Mouse (Mus musculus) forebrain, embryonic 12.5 days (tissue): ENCODE results near the gene Rabep2. TPM values are rescaled to one million over a fixed set of nuclear protein-coding genes. Genes with fewer than 3 reads are reported as not detected.
A peak's percentile ranks its signal among the peaks of the same experiment; 100 is the strongest.

Experiments used
- ATAC-seq: fragments of 200-750 bp; cut with Nextera tagmentation; 2 replicates; pipeline ENCODE4 v1.8.0; 2017; ENCODE audit warnings: moderate TSS enrichment; ENCODE audit not compliant: low FRiP score
- H3K27ac ChIP-seq: fragments of 300-500 bp; sonication (generic); 2 replicates; pipeline ENCODE4 v1.5.1; 2016; ENCODE audit warnings: mild to moderate bottlenecking
- H3K27me3 ChIP-seq: fragments of 300-500 bp; sonication (generic); 2 replicates; pipeline ENCODE4 v1.6.1; 2016; ENCODE audit warnings: mild to moderate bottlenecking
- H3K36me3 ChIP-seq: fragments of 300-500 bp; sonication (generic); replicated peaks from 2 replicates; pipeline ENCODE4 v1.6.1; 2016; ENCODE audit warnings: mild to moderate bottlenecking
- H3K4me1 ChIP-seq: fragments of 300-500 bp; sonication (generic); 2 replicates; pipeline ENCODE4 v1.6.1; 2016
- H3K4me2 ChIP-seq: fragments of 300-500 bp; sonication (generic); 2 replicates; pipeline ENCODE4 v1.6.1; 2016; ENCODE audit warnings: mild to moderate bottlenecking, moderate library complexity
- H3K4me3 ChIP-seq: fragments of 300-500 bp; sonication (generic); replicated peaks from 2 replicates; pipeline ENCODE4 v1.5.1; 2016; ENCODE audit warnings: mild to moderate bottlenecking
- H3K9ac ChIP-seq: fragments of 300-500 bp; sonication (generic); 2 replicates; pipeline ENCODE4 v1.6.1; 2016; ENCODE audit warnings: mild to moderate bottlenecking
- H3K9me3 ChIP-seq: fragments of 300-500 bp; sonication (generic); 2 replicates; pipeline ENCODE4 v1.6.1; 2016
- WGBS: fragments of 180-500 bp; shearing (Covaris S2); methylation state at CpG from one replicate; pipeline ENCODE4 v1.1.7; 2016; 5-methylcytosine and 5-hydroxymethylcytosine counted together
- polyA plus RNA-seq: library from polyadenylated mRNA; unstranded; fragments of >200 nt; fragmentation: Nextera tagmentation; extraction: Ambion mirVana; gene quantifications from 2 replicates; pipeline ENCODE4 v1.2.1, GENCODE M21; 2016

The Rabep2 gene
- polyA plus RNA-seq, 1 experiment from 2014 or later: 20.2 TPM

GRCm38 (mm10) chr7:126467834-126468627 is 39.5 kb downstream of the Rabep2 start:
- no peak overlapping the region for H3K4me2 ChIP-seq
- H3K4me3 ChIP-seq: no peak overlapping the region
- H3K4me1 ChIP-seq: peaks cover 1% of the 10 kb centered on the region; the same call in 1 of the 2 replicates
- no peaks in the 10 kb centered on the region for H3K27me3 ChIP-seq
- peaks cover 67% of the 10 kb centered on the region for H3K36me3 ChIP-seq
- no peaks in the 10 kb centered on the region for H3K9me3 ChIP-seq
- H3K27ac ChIP-seq: no peak overlapping the region
- 89% methylated on average over 15 of the region's 18 CpGs for WGBS
- ATAC-seq: no peak
- H3K9ac ChIP-seq: no peak overlapping the region

- Histone ChIP-seq H3K27ac (no peak overlapping the region), H3K9me3 (no peaks in the 10 kb centered on the region), H3K4me1 (peaks cover 15% of the 10 kb centered on the region), H3K4me3 (no peak overlapping the region), H3K36me3 (peaks cover 67% of the 10 kb centered on the region), H3K4me2 (no peak overlapping the region), H3K27me3 (no peaks in the 10 kb centered on the region), H3K9ac (no peak overlapping the region)
- WGBS: 90% methylated on average over 6 of the region's 6 CpGs
- ATAC-seq: no peak
Measured at GRCm38 (mm10) chr7:126470077-126470476, 41.5 kb downstream of the Rabep2 start.

GRCm38 (mm10) chr7:126471361-126471760 is 42.8 kb downstream of the Rabep2 start:
- Histone ChIP-seq H3K9ac (no peak overlapping the region), H3K9me3 (no peaks in the 10 kb centered on the region), H3K4me3 (no peak overlapping the region), H3K27ac (no peak overlapping the region), H3K4me2 (no peak overlapping the region), H3K36me3 (peaks cover 65% of the 10 kb centered on the region), H3K27me3 (no peaks in the 10 kb centered on the region), H3K4me1 (peaks cover 24% of the 10 kb centered on the region)
- no peak for ATAC-seq
- WGBS: 92% methylated on average over 5 of the region's 5 CpGs

- no peaks in the 10 kb centered on the region for H3K9me3 ChIP-seq
- H3K9ac ChIP-seq: no peak overlapping the region
- H3K27ac ChIP-seq: no peak overlapping the region
- no peak for ATAC-seq
- peaks cover 24% of the 10 kb centered on the region for H3K4me1 ChIP-seq
- WGBS: 91% methylated on average over 4 of the region's 4 CpGs
- H3K36me3 ChIP-seq: peaks cover 60% of the 10 kb centered on the region
- no peak overlapping the region for H3K4me3 ChIP-seq
- no peaks in the 10 kb centered on the region for H3K27me3 ChIP-seq
- no peak overlapping the region for H3K4me2 ChIP-seq
Measured at GRCm38 (mm10) chr7:126471853-126472252, 43.3 kb downstream of the Rabep2 start.

- ATAC-seq: no peak
- H3K4me1 ChIP-seq: peaks cover 24% of the 10 kb centered on the region
- no peak overlapping the region for H3K4me3 ChIP-seq
- WGBS: 93% methylated on average over 13 of the region's 13 CpGs
- H3K9me3 ChIP-seq: no peaks in the 10 kb centered on the region
- H3K4me2 ChIP-seq: no peak overlapping the region
- no peak overlapping the region for H3K9ac ChIP-seq
- peaks cover 55% of the 10 kb centered on the region for H3K36me3 ChIP-seq
- 0 out of 2 replicates have a peak overlapping the region, but pooled peaks have one; percentile 8 for H3K27ac ChIP-seq
- no peaks in the 10 kb centered on the region for H3K27me3 ChIP-seq
Measured at GRCm38 (mm10) chr7:126472306-126472705, 43.7 kb downstream of the Rabep2 start.

GRCm38 (mm10) chr7:126472713-126473112 is 44.2 kb downstream of the Rabep2 start:
- Histone ChIP-seq H3K9ac (no peak overlapping the region), H3K4me2 (no peak overlapping the region), H3K4me1 (peaks cover 24% of the 10 kb centered on the region), H3K4me3 (no peak overlapping the region), H3K27ac (0 out of 2 replicates have a peak overlapping the region, but pooled peaks have one; percentile 8), H3K36me3 (peaks cover 51% of the 10 kb centered on the region), H3K27me3 (no peaks in the 10 kb centered on the region), H3K9me3 (no peaks in the 10 kb centered on the region)
- 93% methylated on average over 16 of the region's 16 CpGs for WGBS
- no peak for ATAC-seq

GRCm38 (mm10) chr7:126473470-126474086 is 45.0 kb downstream of the Rabep2 start:
- Histone ChIP-seq H3K4me1 (peaks cover 24% of the 10 kb centered on the region), H3K27me3 (no peaks in the 10 kb centered on the region), H3K9ac (peak overlapping the region; percentile 97; the same call in 1 of the 2 replicates), H3K4me3 (peak overlapping the region; percentile 92), H3K36me3 (peaks cover 42% of the 10 kb centered on the region), H3K27ac (no peak overlapping the region), H3K4me2 (peak overlapping the region; percentile 82), H3K9me3 (no peaks in the 10 kb centered on the region)
- no peak for ATAC-seq
- WGBS: 90% methylated on average over 9 of the region's 9 CpGs

GRCm38 (mm10) chr7:126474486-126474955 is 46.0 kb downstream of the Rabep2 start:
- H3K4me3 ChIP-seq: peak overlapping the region; percentile 92
- peak; percentile 76 for ATAC-seq
- H3K4me1 ChIP-seq: peaks cover 24% of the 10 kb centered on the region
- H3K27ac ChIP-seq: peak overlapping the region; percentile 95
- H3K4me2 ChIP-seq: peak overlapping the region; percentile 82
- peaks cover 33% of the 10 kb centered on the region for H3K36me3 ChIP-seq
- no peaks in the 10 kb centered on the region for H3K9me3 ChIP-seq
- 2% methylated on average over 27 of the region's 27 CpGs for WGBS
- H3K9ac ChIP-seq: peak overlapping the region; percentile 97
- no peaks in the 10 kb centered on the region for H3K27me3 ChIP-seq

GRCm38 (mm10) chr7:126474993-126475581 is 46.5 kb downstream of the Rabep2 start, which contains the start of gene Sh2b1:
Gene Sh2b1, minus strand, starts transcription at chr7:126475424.
- H3K27ac ChIP-seq: peak within 1 kb of the TSS; percentile 95
- H3K4me1 ChIP-seq: peaks cover 24% of the 10 kb centered on the region
- H3K9me3 ChIP-seq: no peaks in the 10 kb centered on the region
- peaks cover 27% of the 10 kb centered on the region for H3K36me3 ChIP-seq
- under 1% methylated on average over 53 of the region's 53 CpGs for WGBS
- peak; percentile 91 for ATAC-seq
- H3K4me2 ChIP-seq: peak within 1 kb of the TSS; percentile 82
- peak within 1 kb of the TSS; percentile 92 for H3K4me3 ChIP-seq
- H3K27me3 ChIP-seq: no peaks in the 10 kb centered on the region
- peak within 1 kb of the TSS; percentile 97 for H3K9ac ChIP-seq

- Histone ChIP-seq H3K27me3 (no peaks in the 10 kb centered on the region), H3K9me3 (no peaks in the 10 kb centered on the region), H3K4me1 (peaks cover 8% of the 10 kb centered on the region), H3K36me3 (no peaks in the 10 kb centered on the region), H3K4me3 (no peak overlapping the region), H3K4me2 (no peak overlapping the region), H3K9ac (no peak overlapping the region), H3K27ac (no peak overlapping the region)
- 22% methylated on average over 5 of the region's 5 CpGs for WGBS
- no peak for ATAC-seq
Measured at GRCm38 (mm10) chr7:126481699-126482098, 53.1 kb downstream of the Rabep2 start.

- peak overlapping the region; percentile 29 for H3K4me3 ChIP-seq
- no peaks in the 10 kb centered on the region for H3K27me3 ChIP-seq
- under 1% methylated on average over 23 of the region's 23 CpGs for WGBS
- ATAC-seq: peak; percentile 70
- peaks cover 9% of the 10 kb centered on the region for H3K4me1 ChIP-seq
- H3K27ac ChIP-seq: peak overlapping the region; percentile 63
- no peaks in the 10 kb centered on the region for H3K36me3 ChIP-seq
- peak overlapping the region; percentile 52 for H3K4me2 ChIP-seq
- peak overlapping the region; percentile 40; the same call in 1 of the 2 replicates for H3K9ac ChIP-seq
- H3K9me3 ChIP-seq: no peaks in the 10 kb centered on the region
Measured at GRCm38 (mm10) chr7:126482392-126482871, 53.9 kb downstream of the Rabep2 start.

- ATAC-seq: peak; percentile 94
- Histone ChIP-seq H3K4me2 (peak within 1 kb of the TSS; percentile 98), H3K4me1 (peaks cover 20% of the 10 kb centered on the region), H3K27me3 (no peaks in the 10 kb centered on the region), H3K9me3 (no peaks in the 10 kb centered on the region), H3K4me3 (peak within 1 kb of the TSS; percentile 68), H3K9ac (peak within 1 kb of the TSS; percentile 69), H3K27ac (peak within 1 kb of the TSS; percentile 68), H3K36me3 (peaks cover 31% of the 10 kb centered on the region)
- under 1% methylated on average over 32 of the region's 32 CpGs for WGBS
Measured at GRCm38 (mm10) chr7:126487052-126487483, 58.5 kb downstream of the Rabep2 start, which contains the start of gene Tufm. Gene Tufm, plus strand, starts transcription at chr7:126487361.
